Mouse (Mus musculus) ES-CJ7 (cell line): ENCODE results near the gene 9430038I01Rik.

Experiments used
- DNase-seq: peaks from one replicate; pipeline ENCODE4 v3.0.0; 2011; ENCODE audit warnings: low read depth, low spot score

Gene 9430038I01Rik

GRCm38 (mm10) chr7:137366736-137367135, 43.8 kb downstream of the 9430038I01Rik start:
- DNase-seq: no peak

GRCm38 (mm10) chr7:137365056-137365455, 45.5 kb downstream of the 9430038I01Rik start:
- no peak for DNase-seq

DNA sequence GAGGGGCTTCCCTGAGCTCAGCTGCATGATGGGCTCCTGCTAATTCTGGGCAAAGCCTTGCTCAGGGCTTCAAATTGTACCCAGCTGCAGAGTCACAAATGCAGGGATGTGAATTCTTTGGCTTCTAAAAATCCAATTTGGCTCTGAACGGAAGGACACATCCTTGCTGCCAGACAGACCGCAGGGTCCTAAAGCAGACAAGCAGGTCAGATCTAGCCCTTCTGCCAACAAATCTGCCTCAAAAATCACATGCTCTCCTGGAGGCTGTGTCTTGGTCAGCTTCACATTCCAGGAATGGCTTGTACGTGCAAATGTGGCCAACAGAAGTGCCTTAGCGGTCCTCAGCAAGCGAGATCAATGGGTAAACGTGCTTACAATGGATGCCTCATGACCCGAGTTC, 46.0 kb downstream of the 9430038I01Rik start:
- no peak for DNase-seq

- no peak for DNase-seq
Measured at GRCm38 (mm10) chr7:137346860-137347259, 63.7 kb downstream of the 9430038I01Rik start.

- DNase-seq: no peak
Measured at GRCm38 (mm10) chr7:137346068-137346467, 64.5 kb downstream of the 9430038I01Rik start.

- no peak for DNase-seq
Measured at GRCm38 (mm10) chr7:137333951-137334350, 76.6 kb downstream of the 9430038I01Rik start.
